Mouse (Mus musculus) CH12.LX (cell line): Measurements from ENCODE around the gene Acsm2. TPM values are rescaled to one million over a fixed set of nuclear protein-coding genes. Genes with fewer than 3 reads are reported as not detected.

Experiments
- DNase-seq: peaks from one replicate; pipeline ENCODE4 v3.0.0-alpha.2; 2013; ENCODE audit errors: extremely low read depth
- H3K27ac ChIP-seq: 2 replicates; pipeline ENCODE4 v1.5.1; 2012; ENCODE audit warnings: low read depth, mild to moderate bottlenecking, control low read depth, moderate library complexity; ENCODE audit not compliant: insufficient read depth
- H3K27me3 ChIP-seq: replicated peaks from 2 replicates; pipeline ENCODE3; 2012; ENCODE audit warnings: inconsistent platforms
- H3K36me3 ChIP-seq, 2 experiments: replicated peaks in 1 of 2; 2 replicates each; pipeline versions ENCODE3 to v1.6.1; 2012; ENCODE audit warnings: inconsistent platforms in 1 of 2, low read length in 1 of 2, mild to moderate bottlenecking in 1 of 2, mixed read lengths in 1 of 2, moderate library complexity in 1 of 2; ENCODE audit not compliant: control insufficient read depth in 1 of 2, insufficient read depth in 1 of 2
- H3K4me1 ChIP-seq, 2 experiments: 2 replicates each; pipeline ENCODE4 v1.6.1; 2012; ENCODE audit warnings: inconsistent platforms in 1 of 2, moderate library complexity in 1 of 2; ENCODE audit not compliant: insufficient read depth in 2 of 2, control insufficient read depth in 1 of 2
- H3K4me2 ChIP-seq: 2 replicates; pipeline ENCODE4 v1.6.1; 2012; ENCODE audit warnings: low read depth, mild to moderate bottlenecking, control low read depth; ENCODE audit not compliant: poor library complexity, insufficient read depth, severe bottlenecking
- H3K4me3 ChIP-seq, 3 experiments: fragments of 150-350 bp in 1 of 3; sonication (generic) in 1 of 3; replicated peaks in 1 of 3; 2 replicates each; pipeline versions ENCODE3 to v1.5.1; 2011 to 2012; ENCODE audit warnings: low read depth in 2 of 3, low read length in 2 of 3, mild to moderate bottlenecking in 2 of 3, moderate library complexity in 2 of 3, control low read depth in 1 of 3, improper control_type of control experiment in 1 of 3, inconsistent platforms in 1 of 3, mixed read lengths in 1 of 3; ENCODE audit not compliant: poor library complexity in 1 of 3
- H3K79me2 ChIP-seq: replicated peaks from 2 replicates; pipeline ENCODE4 v1.6.1; 2012; ENCODE audit warnings: mild to moderate bottlenecking, moderate library complexity; ENCODE audit not compliant: control insufficient read depth, poor library complexity, insufficient read depth, severe bottlenecking; ENCODE audit errors: extremely low read depth
- H3K9ac ChIP-seq: 2 replicates; pipeline ENCODE4 v1.6.1; 2012; ENCODE audit warnings: low read depth, mild to moderate bottlenecking, control low read depth, moderate library complexity; ENCODE audit not compliant: insufficient read depth
- H3K9me3 ChIP-seq: replicated peaks from 2 replicates; pipeline ENCODE3; 2012; ENCODE audit warnings: low read length, inconsistent platforms, mixed read lengths
- CHD1 ChIP-seq: IDR thresholded peaks from 2 replicates; pipeline ENCODE4 v1.6.1; 2012; ENCODE audit warnings: low read depth, low read length, improper control_type of control experiment, inconsistent platforms
- CHD2 ChIP-seq: IDR thresholded peaks from 2 replicates; pipeline ENCODE4 v1.6.1; 2011; ENCODE audit warnings: low read length, improper control_type of control experiment
- EP300 ChIP-seq: IDR thresholded peaks from 2 replicates; pipeline ENCODE4 v1.6.1; 2011; ENCODE audit warnings: low read length, improper control_type of control experiment
- ETS1 ChIP-seq: conservative IDR thresholded peaks from 2 replicates; pipeline ENCODE4 v1.6.1; 2012; ENCODE audit warnings: low read depth, mild to moderate bottlenecking, inconsistent platforms, low read length, improper control_type of control experiment, moderate library complexity
- GABPA ChIP-seq: IDR thresholded peaks from 2 replicates; pipeline ENCODE4 v1.6.1; 2012; ENCODE audit warnings: low read depth, low read length, improper control_type of control experiment, inconsistent platforms; ENCODE audit not compliant: insufficient replicate concordance
- MAZ ChIP-seq: IDR thresholded peaks from 2 replicates; pipeline ENCODE4 v1.6.1; 2012; ENCODE audit warnings: low read depth, mild to moderate bottlenecking, inconsistent platforms, low read length, improper control_type of control experiment, moderate library complexity
- PAX5 ChIP-seq: IDR thresholded peaks from 2 replicates; pipeline ENCODE4 v1.6.1; 2012; ENCODE audit warnings: low read length, inconsistent platforms, mixed read lengths
- POLR2A ChIP-seq: IDR thresholded peaks from 2 replicates; pipeline ENCODE4 v1.6.1; 2011; ENCODE audit warnings: low read depth, mild to moderate bottlenecking, improper control_type of control experiment, low read length
- RAD21 ChIP-seq: IDR thresholded peaks from 2 replicates; pipeline ENCODE4 v1.6.1; 2011; ENCODE audit warnings: low read depth, mild to moderate bottlenecking, low read length, improper control_type of control experiment, moderate library complexity
- SMC3 ChIP-seq: IDR thresholded peaks from 2 replicates; pipeline ENCODE4 v1.6.1; 2011; ENCODE audit warnings: low read depth, low read length, improper control_type of control experiment
- TBP ChIP-seq: conservative IDR thresholded peaks from 2 replicates; pipeline ENCODE4 v1.6.1; 2011; ENCODE audit warnings: low read depth, low read length, improper control_type of control experiment
- USF1 ChIP-seq: IDR thresholded peaks from 2 replicates; pipeline ENCODE4 v1.6.1; 2014; ENCODE audit warnings: low read depth, mild to moderate bottlenecking, inconsistent platforms, low read length, improper control_type of control experiment
- USF2 ChIP-seq: conservative IDR thresholded peaks from 2 replicates; pipeline ENCODE4 v1.6.1; 2011; ENCODE audit warnings: low read depth, low read length, improper control_type of control experiment
- ZC3H11A ChIP-seq: IDR thresholded peaks from 2 replicates; pipeline ENCODE4 v1.6.1; 2012; ENCODE audit warnings: low read depth, mild to moderate bottlenecking, inconsistent platforms, low read length, improper control_type of control experiment
- ZMIZ1 ChIP-seq: IDR thresholded peaks from 2 replicates; pipeline ENCODE4 v1.6.1; 2012; ENCODE audit warnings: low read depth, mild to moderate bottlenecking, inconsistent platforms, low read length, improper control_type of control experiment
- ZNF384 ChIP-seq: IDR thresholded peaks from 2 replicates; pipeline ENCODE4 v1.6.1; 2012; ENCODE audit warnings: low read depth, low read length, improper control_type of control experiment, inconsistent platforms
- dilution Hi-C: fragments of 300-500 bp; cut with MboI; formaldehyde crosslinking; loops from 2 replicates; pipeline ENCODE4 v1.14.3; 2020; ENCODE audit warnings: low sequenced_read_pairs; ENCODE audit not compliant: extremely low pct_unique_long_range_greater_than_20kb, extremely low pct_ligation_motif_present
- in situ Hi-C: fragments of 300-500 bp; cut with MboI; formaldehyde crosslinking; loops from 3 replicates; pipeline ENCODE4 v1.14.3; 2019; ENCODE audit warnings: low sequenced_read_pairs, low pct_ligation_motif_present, low pct_unique_long_range_greater_than_20kb, mixed read lengths
- polyA plus RNA-seq: library from polyadenylated mRNA; unstranded; fragments of >175 nt; gene quantifications from 2 replicates; pipeline ENCODE4 v1.2.1, GENCODE M21; 2012; ENCODE audit warnings: low read depth; ENCODE audit not compliant: insufficient read length
- total RNA-seq, 2 experiments: library from RNA; depleted of rRNA; stranded (reverse); fragments of 300-350 nt in 1 of 2; fragments of >200 nt in 1 of 2; gene quantifications; 2 replicates each; pipeline ENCODE4 v1.2.3; 2012 to 2014

Acsm2 gene
- total and polyA plus RNA-seq, 3 experiments, result not detected

GRCm38 (mm10) chr7:119616531-119616930, 62.4 kb downstream of the Acsm2 start:
- no peaks in the 10 kb centered on the region for H3K79me2 ChIP-seq
- in situ Hi-C loops (no loop called here), dilution Hi-C loops (no loop called here)
- peaks cover 8% of the 10 kb centered on the region for H3K27me3 ChIP-seq
- H3K27ac ChIP-seq, result no peak overlapping the region
- no peak overlapping the region for H3K4me3 ChIP-seq
- H3K9ac ChIP-seq, result no peak overlapping the region
- TF ChIP-seq ZMIZ1 (no peak), CHD2 (no peak), ETS1 (no peak), SMC3 (no peak), USF1 (no peak), PAX5 (no peak), RAD21 (no peak), TBP (no peak)
- no peaks in the 10 kb centered on the region for H3K9me3 ChIP-seq
- no peak overlapping the region for H3K4me2 ChIP-seq
- DNase-seq, result no peak
- peaks cover 2 to 9% of the 10 kb centered on the region in 2 experiments; a peak in 3 of 4 replicates for H3K4me1 ChIP-seq
- no peaks in the 10 kb centered on the region for H3K36me3 ChIP-seq

- TF ChIP-seq MAZ, result no peak
- no peak for TF ChIP-seq USF1
- TF ChIP-seq USF2, result no peak
- TF ChIP-seq ZNF384, result no peak
- no peak for TF ChIP-seq POLR2A
- TF ChIP-seq EP300, result no peak
- no peak for TF ChIP-seq GABPA
- no peak for TF ChIP-seq RAD21
- TF ChIP-seq ZC3H11A, result no peak
- no peak for TF ChIP-seq SMC3
- TF ChIP-seq CHD1, result no peak
- Histone ChIP-seq H3K36me3 (no peaks in the 10 kb centered on the region), H3K4me2 (no peak overlapping the region), H3K4me1 (peaks cover 2 to 16% of the 10 kb centered on the region in 2 experiments; a peak in 3 of 4 replicates), H3K9ac (no peak overlapping the region), H3K27me3 (peaks cover 9% of the 10 kb centered on the region), H3K27ac (no peak overlapping the region), H3K9me3 (no peaks in the 10 kb centered on the region), H3K79me2 (no peaks in the 10 kb centered on the region), H3K4me3 (no peak overlapping the region)
- dilution Hi-C loops (no loop called here), in situ Hi-C loops (no loop called here)
- DNase-seq, result no peak
Observed at GRCm38 (mm10) chr7:119617593-119617992, 63.5 kb downstream of the Acsm2 start.
